Mouse (Mus musculus) erythroblast, embryonic 14.5 days (primary cell): ENCODE data around the gene Get4.

Source experiments
- GATA1 ChIP-seq: IDR thresholded peaks from 2 replicates; pipeline ENCODE4 v1.6.1; 2012; ENCODE audit warnings: low read length, inconsistent platforms, mixed read lengths
- TAL1 ChIP-seq: IDR thresholded peaks from 3 replicates; pipeline ENCODE4 v1.6.1; 2012; ENCODE audit warnings: low read length, inconsistent platforms, mixed read lengths

DNA sequence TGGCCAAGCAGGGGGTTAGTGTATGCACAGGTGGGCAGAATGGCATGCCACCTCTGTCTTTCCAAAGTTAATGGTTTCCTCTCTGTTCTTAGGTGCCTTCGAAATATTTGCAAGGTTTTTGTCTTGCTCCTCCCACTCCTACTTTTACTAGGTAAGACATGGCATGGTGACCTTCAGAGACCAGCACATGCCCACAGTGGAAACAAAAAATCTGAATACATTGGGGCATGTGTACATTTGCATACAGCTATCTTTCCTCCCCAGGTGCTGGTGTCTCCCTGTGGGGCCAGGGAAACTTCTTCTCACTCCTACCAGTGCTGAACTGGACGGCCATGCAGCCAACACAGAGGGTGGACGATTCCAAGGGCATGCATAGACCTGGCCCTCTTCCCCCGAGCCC is 17.7 kb upstream of the Get4 start:
- TF ChIP-seq GATA1 (no peak), TAL1 (no peak)
